Comparison of ENCODE assay signal across 19 mouse cellular contexts in genomic region chr11:112140495-112140894, GRCm38 (mm10).
DNase-seq lines count a peak whose midpoint lies in the region; ATAC-seq lines count a peak whose summit lies in the region.
"Had no signal": no experiment of that assay in that cellular context is flagged by ENCODE, and none has a peak within 500 bp of the region (broad histone marks: within the 10 kb centered on the region; RNA-seq: fewer than 3 reads in every experiment).

No protein-coding gene starts in this region.

- DNase-seq in hindbrain, embryonic 11.5 days (ENCODE audit: low spot score) = peak; percentile 5
- no peak for DNase-seq in neural tube, embryonic 10.5 days (ENCODE audit: extremely low spot score, low spot score)
- peak; percentile 95 for DNase-seq in retina, postnatal 1 day
- DNase-seq in cerebellum, postnatal 36 days = no peak
- DNase-seq in layer of hippocampus, postnatal 25 days (ENCODE audit: extremely low spot score in 1 of 2, low spot score in 1 of 2) = no peak
- DNase-seq: adrenal gland, adult 8-10 months; cerebellum, postnatal 10 days; gastrocnemius, postnatal 36 days; heart, postnatal 36 days; kidney, adult 2 months; kidney, postnatal 10 days; lung, postnatal 4 days; right cerebral cortex, postnatal 25 days; spleen, adult 18-20 months had no signal

- H3K27me3 ChIP-seq in hindbrain, embryonic 11.5 days (ENCODE audit: control insufficient read depth, insufficient read depth, low read length) = no peaks in the 10 kb centered on the region
- H3K27me3 ChIP-seq in hindbrain, embryonic 16.5 days (replicated peaks; ENCODE audit: control insufficient read depth, insufficient read depth, low read length) = no peaks in the 10 kb centered on the region
- peaks cover 17% of the 10 kb centered on the region; the same call in 1 of the 2 replicates for H3K27me3 ChIP-seq in neural tube, embryonic 13.5 days
- H3K27me3 ChIP-seq in forebrain, embryonic 13.5 days = no peaks in the 10 kb centered on the region
- H3K27me3 ChIP-seq: embryonic facial prominence, embryonic 12.5 days; heart, embryonic 15.5 days had no signal

- H3K9me3 ChIP-seq in hindbrain, embryonic 11.5 days (ENCODE audit: control insufficient read depth, low read length) = no peaks in the 10 kb centered on the region
- no peaks in the 10 kb centered on the region for H3K9me3 ChIP-seq in hindbrain, embryonic 16.5 days (ENCODE audit: control insufficient read depth, low read length)
- H3K9me3 ChIP-seq in neural tube, embryonic 13.5 days = no peaks in the 10 kb centered on the region
- H3K9me3 ChIP-seq in forebrain, embryonic 13.5 days (replicated peaks) = no peaks in the 10 kb centered on the region
- H3K9me3 ChIP-seq: embryonic facial prominence, embryonic 12.5 days; heart, embryonic 15.5 days had no signal

- H3K4me1 ChIP-seq in hindbrain, embryonic 11.5 days (replicated peaks; ENCODE audit: control insufficient read depth, insufficient read depth, low read length) = 0 out of 2 replicates have a peak, but pooled peaks cover 2% of the 10 kb centered on the region
- no peaks in the 10 kb centered on the region; the same call in 1 of the 2 replicates for H3K4me1 ChIP-seq in hindbrain, embryonic 16.5 days (ENCODE audit: control insufficient read depth, insufficient read depth, low read depth, low read length)
- H3K4me1 ChIP-seq in neural tube, embryonic 13.5 days (replicated peaks) = peaks cover 35% of the 10 kb centered on the region
- peaks cover 35% of the 10 kb centered on the region for H3K4me1 ChIP-seq in forebrain, embryonic 13.5 days

- ATAC-seq in hindbrain, embryonic 11.5 days (ENCODE audit: low FRiP score) = no peak
- ATAC-seq in hindbrain, embryonic 16.5 days = no peak
- no peak for ATAC-seq in neural tube, embryonic 13.5 days (ENCODE audit: low read depth)
- ATAC-seq in forebrain, embryonic 13.5 days = peak; percentile 87

- no peak overlapping the region for H3K4me3 ChIP-seq in hindbrain, embryonic 11.5 days (ENCODE audit: low read depth, low read length)
- no peak overlapping the region for H3K4me3 ChIP-seq in hindbrain, embryonic 16.5 days (ENCODE audit: low read length)
- no peak overlapping the region for H3K4me3 ChIP-seq in neural tube, embryonic 13.5 days
- no peak overlapping the region for H3K4me3 ChIP-seq in forebrain, embryonic 13.5 days
- H3K4me3 ChIP-seq: embryonic facial prominence, embryonic 12.5 days; heart, embryonic 15.5 days had no signal

- no peak overlapping the region for H3K4me2 ChIP-seq in hindbrain, embryonic 11.5 days (replicated peaks; ENCODE audit: low read depth, low read length)
- H3K4me2 ChIP-seq in hindbrain, embryonic 16.5 days (ENCODE audit: low read length) = no peak overlapping the region
- peak overlapping the region; percentile 13; the same call in 1 of the 2 replicates for H3K4me2 ChIP-seq in neural tube, embryonic 13.5 days
- H3K4me2 ChIP-seq in forebrain, embryonic 13.5 days = peak overlapping the region; percentile 6
- H3K4me2 ChIP-seq: embryonic facial prominence, embryonic 12.5 days; heart, embryonic 15.5 days had no signal

- no peaks in the 10 kb centered on the region for H3K36me3 ChIP-seq in hindbrain, embryonic 11.5 days (ENCODE audit: control insufficient read depth, insufficient read depth, low read length)
- no peaks in the 10 kb centered on the region for H3K36me3 ChIP-seq in hindbrain, embryonic 16.5 days (ENCODE audit: control insufficient read depth, insufficient read depth, low read length)
- no peaks in the 10 kb centered on the region for H3K36me3 ChIP-seq in neural tube, embryonic 13.5 days
- H3K36me3 ChIP-seq in forebrain, embryonic 13.5 days (ENCODE audit: poor library complexity, severe bottlenecking) = no peaks in the 10 kb centered on the region
- H3K36me3 ChIP-seq: embryonic facial prominence, embryonic 12.5 days; heart, embryonic 15.5 days had no signal

- no peak overlapping the region for H3K9ac ChIP-seq in hindbrain, embryonic 11.5 days (ENCODE audit: low read depth, low read length)
- no peak overlapping the region for H3K9ac ChIP-seq in hindbrain, embryonic 16.5 days (ENCODE audit: low read depth, low read length)
- H3K9ac ChIP-seq in neural tube, embryonic 13.5 days = no peak overlapping the region
- H3K9ac ChIP-seq in forebrain, embryonic 13.5 days = no peak overlapping the region
- H3K9ac ChIP-seq: embryonic facial prominence, embryonic 12.5 days; heart, embryonic 15.5 days had no signal

- 77% methylated on average over 4 of the region's 4 CpGs for WGBS in hindbrain, embryonic 11.5 days
- 55% methylated on average over 4 of the region's 4 CpGs for WGBS in hindbrain, embryonic 16.5 days
- 56% methylated on average over 4 of the region's 4 CpGs for WGBS in neural tube, embryonic 13.5 days
- WGBS in forebrain, embryonic 13.5 days = 50% methylated on average over 4 of the region's 4 CpGs

- H3K27ac ChIP-seq in hindbrain, embryonic 11.5 days (ENCODE audit: low read depth, low read length) = no peak overlapping the region
- H3K27ac ChIP-seq in hindbrain, embryonic 16.5 days (ENCODE audit: low read depth, low read length) = no peak overlapping the region
- no peak overlapping the region for H3K27ac ChIP-seq in neural tube, embryonic 13.5 days (replicated peaks)
- no peak overlapping the region for H3K27ac ChIP-seq in forebrain, embryonic 13.5 days
- H3K27ac ChIP-seq: embryonic facial prominence, embryonic 12.5 days; heart, embryonic 15.5 days had no signal

Comparison
In these comparisons a context has a peak if more than half of its experiments do, and no peak if none do; other contexts are left out.
1. DNase-seq: peak in hindbrain, embryonic 11.5 days (single experiment) and retina, postnatal 1 day (single experiment); none in neural tube, embryonic 10.5 days (single experiment), cerebellum, postnatal 36 days (0 of 2) and layer of hippocampus, postnatal 25 days (0 of 2).
2. H3K4me2 ChIP-seq: peak in neural tube, embryonic 13.5 days (single experiment) and forebrain, embryonic 13.5 days (single experiment); none in hindbrain, embryonic 11.5 days (single experiment) and hindbrain, embryonic 16.5 days (single experiment).